Mouse (Mus musculus) heart, embryonic 15.5 days (tissue): ENCODE results near the gene Cntnap2. TPM values are rescaled to one million over a fixed set of nuclear protein-coding genes. Genes with fewer than 3 reads are reported as not detected.

Experiments used
- ATAC-seq: fragments of 200-750 bp; cut with Nextera tagmentation; replicated peaks from 2 replicates; pipeline ENCODE4 v1.8.0; 2017; ENCODE audit warnings: low read depth, moderate TSS enrichment; ENCODE audit not compliant: insufficient number of reproducible peaks, insufficient read depth, low FRiP score
- H3K27ac ChIP-seq: fragments of 300-500 bp; sonication (generic); 2 replicates; pipeline ENCODE4 v1.5.1; 2015; ENCODE audit warnings: mild to moderate bottlenecking, inconsistent platforms
- H3K27me3 ChIP-seq: fragments of 300-500 bp; sonication (generic); 2 replicates; pipeline ENCODE4 v1.6.1; 2015; ENCODE audit warnings: inconsistent platforms
- H3K36me3 ChIP-seq: fragments of 300-500 bp; sonication (generic); 2 replicates; pipeline ENCODE4 v1.6.1; 2015; ENCODE audit warnings: mild to moderate bottlenecking, inconsistent platforms
- H3K4me1 ChIP-seq: fragments of 300-500 bp; sonication (generic); replicated peaks from 2 replicates; pipeline ENCODE4 v1.6.1; 2015; ENCODE audit warnings: inconsistent platforms
- H3K4me2 ChIP-seq: fragments of 300-500 bp; sonication (generic); 2 replicates; pipeline ENCODE4 v1.6.1; 2015; ENCODE audit warnings: inconsistent platforms, mild to moderate bottlenecking, moderate library complexity
- H3K4me3 ChIP-seq: fragments of 300-500 bp; sonication (generic); 2 replicates; pipeline ENCODE4 v1.5.1; 2015; ENCODE audit warnings: mild to moderate bottlenecking, inconsistent platforms
- H3K9ac ChIP-seq: fragments of 300-500 bp; sonication (generic); 2 replicates; pipeline ENCODE4 v1.6.1; 2015; ENCODE audit warnings: mild to moderate bottlenecking, inconsistent platforms
- H3K9me3 ChIP-seq: fragments of 300-500 bp; sonication (generic); replicated peaks from 2 replicates; pipeline ENCODE4 v1.6.1; 2016; ENCODE audit warnings: inconsistent platforms
- WGBS: fragments of 180-500 bp; shearing (Covaris S2); methylation state at CpG from one replicate; pipeline ENCODE4 v1.1.7; 2015; ENCODE audit warnings: mixed read lengths; 5-methylcytosine and 5-hydroxymethylcytosine counted together
- polyA plus RNA-seq: library from polyadenylated mRNA; unstranded; fragments of >200 nt; fragmentation: Nextera tagmentation; extraction: Ambion mirVana; gene quantifications from 2 replicates; pipeline ENCODE4 v1.2.1, GENCODE M21; 2015

Gene Cntnap2
- polyA plus RNA-seq, 1 experiment from 2014 or later: 0.28 TPM

DNA sequence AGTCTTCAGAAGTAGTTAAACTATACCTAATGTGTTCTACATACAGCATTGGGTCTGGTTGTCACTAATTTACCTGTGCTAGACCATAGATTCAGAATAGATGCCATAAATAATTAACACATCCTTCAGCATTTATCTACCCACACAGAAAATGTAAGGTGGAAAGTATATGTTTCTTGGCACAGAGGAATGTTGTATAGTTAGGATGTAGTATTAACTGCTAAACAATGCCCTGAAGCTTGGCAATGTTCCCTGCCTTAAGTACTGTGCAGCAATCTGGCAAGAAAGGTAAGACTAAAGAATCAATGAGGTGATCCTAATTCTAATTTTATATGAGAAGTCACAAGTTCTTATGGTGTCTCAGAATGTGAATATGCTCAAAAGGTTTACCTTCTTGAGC, 529.9 kb downstream of the Cntnap2 start:
- no peak overlapping the region for H3K4me3 ChIP-seq
- no peaks in the 10 kb centered on the region for H3K36me3 ChIP-seq
- no peak overlapping the region for H3K9ac ChIP-seq
- no peak overlapping the region for H3K4me2 ChIP-seq
- ATAC-seq: no peak
- H3K4me1 ChIP-seq: no peaks in the 10 kb centered on the region
- H3K27me3 ChIP-seq: no peaks in the 10 kb centered on the region
- no peaks in the 10 kb centered on the region for H3K9me3 ChIP-seq
- H3K27ac ChIP-seq: no peak overlapping the region

DNA sequence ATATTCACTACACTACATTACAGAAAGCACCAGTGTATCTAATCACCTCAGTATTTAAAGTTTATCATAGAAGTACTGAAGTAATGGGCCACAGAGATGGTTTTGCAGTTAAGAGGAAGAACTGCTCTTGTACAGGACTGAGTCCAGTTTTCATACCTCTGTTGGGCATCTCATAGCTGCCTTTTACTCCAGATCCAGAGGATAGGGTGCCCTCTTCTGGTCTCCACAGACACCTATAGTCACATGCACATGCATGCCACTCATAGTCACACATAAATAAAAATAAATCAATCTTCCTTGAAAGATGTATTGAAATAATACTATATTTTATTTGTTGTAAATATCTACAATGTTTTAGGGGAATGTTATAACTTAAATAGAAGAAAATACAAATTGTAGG, 587.9 kb downstream of the Cntnap2 start:
- Histone ChIP-seq H3K27me3 (no peaks in the 10 kb centered on the region), H3K4me2 (no peak overlapping the region), H3K9me3 (no peaks in the 10 kb centered on the region), H3K9ac (no peak overlapping the region), H3K4me3 (no peak overlapping the region), H3K36me3 (no peaks in the 10 kb centered on the region), H3K4me1 (no peaks in the 10 kb centered on the region), H3K27ac (no peak overlapping the region)
- ATAC-seq: no peak

DNA sequence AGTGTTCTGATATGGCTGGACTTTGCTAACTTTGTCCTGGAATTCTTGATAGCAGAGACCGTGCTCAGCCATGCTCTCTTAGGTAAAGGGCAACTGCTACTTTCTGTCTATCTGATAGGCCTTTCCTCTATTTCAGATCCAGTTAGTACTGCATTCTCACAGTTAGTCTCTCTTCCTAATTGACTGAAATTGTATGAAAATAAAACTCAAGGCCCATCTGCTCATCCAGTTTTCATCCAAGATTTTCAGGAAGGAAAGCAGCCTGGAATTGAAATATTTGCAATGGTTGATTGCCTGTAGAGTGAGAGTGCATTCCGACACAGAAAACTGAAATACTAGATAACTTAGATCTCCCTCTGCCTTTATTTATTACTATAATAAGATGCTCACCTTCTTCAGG, 589.3 kb downstream of the Cntnap2 start:
- no peak overlapping the region for H3K4me2 ChIP-seq
- no peaks in the 10 kb centered on the region for H3K9me3 ChIP-seq
- H3K9ac ChIP-seq: no peak overlapping the region
- H3K4me3 ChIP-seq: no peak overlapping the region
- H3K27me3 ChIP-seq: no peaks in the 10 kb centered on the region
- WGBS: 76% methylated on average over 2 of the region's 2 CpGs
- ATAC-seq: no peak
- no peak overlapping the region for H3K27ac ChIP-seq
- no peaks in the 10 kb centered on the region for H3K4me1 ChIP-seq
- H3K36me3 ChIP-seq: no peaks in the 10 kb centered on the region

DNA sequence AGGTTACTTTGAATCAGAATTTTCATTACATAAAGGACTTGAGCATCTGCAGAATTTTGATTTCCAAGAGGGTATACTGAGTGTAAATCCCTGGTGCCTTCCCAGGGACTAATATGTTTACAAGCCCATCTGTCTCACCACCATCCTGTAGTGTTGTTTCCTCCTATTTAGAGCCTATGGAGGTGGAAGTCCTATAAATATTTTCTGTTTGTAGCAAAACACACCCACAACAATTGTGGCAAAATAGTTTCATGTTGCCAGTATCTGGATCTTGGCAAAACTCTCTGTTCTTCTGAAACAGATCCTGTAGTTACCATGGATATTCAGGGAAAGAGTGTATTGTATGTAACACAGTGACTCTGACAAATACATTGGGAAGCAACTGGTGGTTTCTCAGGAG, 641.1 kb downstream of the Cntnap2 start:
- H3K27me3 ChIP-seq: no peaks in the 10 kb centered on the region
- H3K9me3 ChIP-seq: no peaks in the 10 kb centered on the region
- no peaks in the 10 kb centered on the region for H3K4me1 ChIP-seq
- H3K27ac ChIP-seq: no peak overlapping the region
- H3K4me2 ChIP-seq: no peak overlapping the region
- ATAC-seq: no peak
- H3K9ac ChIP-seq: no peak overlapping the region
- H3K36me3 ChIP-seq: no peaks in the 10 kb centered on the region
- H3K4me3 ChIP-seq: no peak overlapping the region

DNA sequence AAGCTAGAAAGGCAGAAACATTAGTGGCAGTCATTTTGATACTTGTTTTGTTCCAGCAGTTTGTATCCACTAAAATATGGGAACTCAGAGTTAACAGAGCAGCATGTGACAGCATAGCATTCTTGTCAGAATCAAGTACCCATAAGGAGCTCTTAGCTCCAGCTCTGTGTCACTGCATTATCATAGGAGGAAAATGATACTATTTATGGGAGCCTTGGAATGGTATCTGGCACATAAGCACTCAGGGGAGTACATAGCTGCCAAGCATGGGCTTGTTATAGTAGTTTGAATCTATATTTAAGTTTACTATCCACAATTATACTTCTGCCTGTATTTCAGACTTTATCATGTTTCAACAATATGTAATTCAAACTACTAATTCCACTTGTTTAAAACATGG, 732.5 kb downstream of the Cntnap2 start:
- no peaks in the 10 kb centered on the region for H3K4me1 ChIP-seq
- H3K27me3 ChIP-seq: no peaks in the 10 kb centered on the region
- H3K4me3 ChIP-seq: no peak overlapping the region
- H3K9ac ChIP-seq: no peak overlapping the region
- H3K36me3 ChIP-seq: no peaks in the 10 kb centered on the region
- no peaks in the 10 kb centered on the region for H3K9me3 ChIP-seq
- ATAC-seq: peak; percentile 89
- H3K4me2 ChIP-seq: no peak overlapping the region
- peak overlapping the region; percentile 75 for H3K27ac ChIP-seq

DNA sequence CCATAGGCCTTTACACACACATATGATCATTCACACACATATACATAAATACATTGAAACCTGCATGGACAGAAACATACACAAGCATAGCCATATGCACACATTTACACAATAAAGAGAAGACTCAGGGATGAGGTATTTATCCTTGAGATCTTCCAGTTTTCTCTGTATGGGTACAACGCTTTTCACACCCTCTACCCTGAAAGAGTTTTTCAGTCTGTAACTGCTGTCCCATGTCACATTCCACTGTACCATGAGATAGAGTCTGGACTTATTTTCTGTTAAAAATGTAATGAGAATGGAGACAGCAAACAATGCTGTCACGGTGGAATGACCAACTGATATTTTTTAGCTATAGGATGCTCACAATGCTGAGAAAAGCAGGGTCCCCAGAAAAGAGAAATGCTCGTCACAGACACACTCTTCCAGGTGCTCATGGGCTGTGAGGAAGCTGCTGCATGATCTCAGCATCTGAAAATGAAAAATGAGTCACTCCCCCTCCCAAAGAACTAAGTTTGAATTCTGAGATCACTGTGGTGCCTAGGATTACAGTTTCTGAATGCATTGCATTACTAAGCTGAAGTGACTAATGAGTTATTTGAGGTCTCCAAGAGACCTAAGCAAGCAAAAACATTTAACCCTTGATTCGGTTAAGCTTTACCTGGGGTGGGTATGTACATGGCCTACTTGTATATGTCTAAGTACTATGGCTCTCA, 782.6 kb downstream of the Cntnap2 start:
- no peaks in the 10 kb centered on the region for H3K4me1 ChIP-seq
- no peak overlapping the region for H3K4me3 ChIP-seq
- H3K9ac ChIP-seq: no peak overlapping the region
- no peaks in the 10 kb centered on the region for H3K36me3 ChIP-seq
- ATAC-seq: no peak
- H3K4me2 ChIP-seq: no peak overlapping the region
- WGBS: 76% methylated on average over 4 of the region's 4 CpGs
- H3K27ac ChIP-seq: no peak overlapping the region
- no peaks in the 10 kb centered on the region for H3K27me3 ChIP-seq
- H3K9me3 ChIP-seq: no peaks in the 10 kb centered on the region

DNA sequence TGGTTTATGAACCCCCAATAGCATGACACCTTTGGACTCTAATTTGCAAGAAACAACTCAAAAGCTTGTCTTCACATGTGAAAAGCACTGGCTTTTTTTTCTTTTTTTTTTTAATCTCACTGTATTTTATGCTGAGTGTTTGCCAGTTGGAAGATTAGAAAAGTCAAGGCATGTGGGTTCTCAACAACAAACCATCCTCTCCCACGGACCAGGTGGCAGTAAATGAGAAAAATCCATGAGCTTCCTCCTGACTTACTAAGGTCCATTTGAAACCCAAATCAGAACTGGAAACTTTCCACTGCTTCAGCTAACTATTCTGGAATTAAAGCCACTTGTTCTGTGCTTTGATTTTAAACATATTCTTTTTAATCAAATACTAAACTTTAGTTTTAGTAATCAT, 784.6 kb downstream of the Cntnap2 start:
- WGBS: 60% methylated on average over 1 of the region's 1 CpGs
- no peak overlapping the region for H3K27ac ChIP-seq
- H3K9me3 ChIP-seq: no peaks in the 10 kb centered on the region
- no peak overlapping the region for H3K9ac ChIP-seq
- no peak overlapping the region for H3K4me3 ChIP-seq
- H3K27me3 ChIP-seq: no peaks in the 10 kb centered on the region
- no peak for ATAC-seq
- H3K36me3 ChIP-seq: no peaks in the 10 kb centered on the region
- no peak overlapping the region for H3K4me2 ChIP-seq
- no peaks in the 10 kb centered on the region for H3K4me1 ChIP-seq

DNA sequence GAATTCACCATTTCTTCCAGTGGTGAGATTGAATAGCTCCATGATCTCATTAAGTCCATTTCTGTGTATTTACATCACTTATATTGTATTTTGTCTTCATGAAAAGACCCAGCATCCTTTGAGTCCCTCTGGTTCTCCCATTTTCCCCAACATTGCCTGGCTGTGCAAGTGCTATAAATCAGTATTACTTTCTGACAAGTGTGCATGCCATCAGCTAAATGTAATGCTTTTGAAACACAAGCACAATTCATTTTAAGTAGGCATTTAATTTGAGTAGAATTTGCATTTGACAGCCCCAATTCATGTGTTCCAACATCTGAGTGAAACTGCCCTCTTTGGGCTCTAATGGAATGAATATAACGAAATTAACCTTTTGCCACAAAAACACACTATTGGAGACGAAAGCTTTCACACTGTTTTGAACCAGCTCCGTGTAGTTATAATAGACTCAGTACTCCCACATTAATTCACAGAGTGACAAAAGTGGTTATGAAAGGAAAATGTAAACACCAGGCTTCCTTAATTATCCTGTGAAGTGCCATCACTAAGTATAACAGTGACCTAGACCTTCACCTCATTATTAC, 812.3 kb downstream of the Cntnap2 start:
- Histone ChIP-seq H3K9ac (no peak overlapping the region), H3K36me3 (no peaks in the 10 kb centered on the region), H3K4me2 (no peak overlapping the region), H3K9me3 (no peaks in the 10 kb centered on the region), H3K4me1 (no peaks in the 10 kb centered on the region), H3K27me3 (no peaks in the 10 kb centered on the region), H3K27ac (no peak overlapping the region), H3K4me3 (no peak overlapping the region)
- no peak for ATAC-seq
- 66% methylated on average over 3 of the region's 3 CpGs for WGBS

DNA sequence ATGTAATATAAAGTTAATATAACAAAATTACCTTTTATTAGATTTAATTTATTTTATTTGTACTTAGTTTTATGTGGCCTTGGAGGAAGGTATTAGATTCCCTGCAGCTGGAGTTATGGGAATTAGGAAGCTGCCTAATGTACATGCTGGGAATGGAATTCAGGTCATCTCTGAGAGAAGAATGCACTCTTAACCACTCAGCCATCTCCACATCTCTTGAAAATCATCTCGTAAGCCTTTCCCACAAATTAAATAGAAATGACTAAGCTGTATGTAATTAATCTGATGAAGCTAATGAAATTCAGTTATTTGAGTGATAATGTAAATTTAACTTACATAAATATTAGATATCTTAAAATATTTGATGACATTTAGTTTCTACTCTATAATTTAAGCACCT, 826.3 kb downstream of the Cntnap2 start:
- H3K4me3 ChIP-seq: no peak overlapping the region
- 67% methylated on average over 1 of the region's 1 CpGs for WGBS
- no peak for ATAC-seq
- no peak overlapping the region for H3K9ac ChIP-seq
- H3K27ac ChIP-seq: no peak overlapping the region
- no peaks in the 10 kb centered on the region for H3K4me1 ChIP-seq
- no peaks in the 10 kb centered on the region for H3K36me3 ChIP-seq
- H3K4me2 ChIP-seq: no peak overlapping the region
- H3K9me3 ChIP-seq: no peaks in the 10 kb centered on the region
- no peaks in the 10 kb centered on the region for H3K27me3 ChIP-seq

DNA sequence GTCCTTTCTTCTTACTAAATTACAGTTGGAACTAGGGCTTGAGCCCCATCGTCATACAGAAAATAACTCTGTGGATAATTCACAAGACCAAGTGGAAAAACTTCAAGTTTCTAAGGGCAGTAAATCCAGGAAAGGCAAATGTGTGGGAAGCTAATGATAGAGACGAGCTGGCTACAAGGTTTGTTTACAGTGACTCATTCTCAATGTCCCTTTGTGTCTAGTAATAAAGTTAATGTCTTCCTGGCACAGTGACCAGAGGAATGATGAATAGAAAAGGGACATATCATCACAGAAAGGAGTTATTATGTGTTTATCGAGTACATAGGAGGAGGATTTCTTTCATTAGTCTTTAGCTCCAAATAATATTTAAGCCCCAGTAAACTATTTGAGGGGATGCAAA, 828.7 kb downstream of the Cntnap2 start:
- no peak overlapping the region for H3K27ac ChIP-seq
- H3K9ac ChIP-seq: no peak overlapping the region
- no peaks in the 10 kb centered on the region for H3K36me3 ChIP-seq
- 53% methylated on average over 3 of the region's 3 CpGs for WGBS
- no peaks in the 10 kb centered on the region for H3K9me3 ChIP-seq
- no peaks in the 10 kb centered on the region for H3K4me1 ChIP-seq
- no peaks in the 10 kb centered on the region for H3K27me3 ChIP-seq
- no peak overlapping the region for H3K4me2 ChIP-seq
- H3K4me3 ChIP-seq: no peak overlapping the region
- ATAC-seq: no peak

DNA sequence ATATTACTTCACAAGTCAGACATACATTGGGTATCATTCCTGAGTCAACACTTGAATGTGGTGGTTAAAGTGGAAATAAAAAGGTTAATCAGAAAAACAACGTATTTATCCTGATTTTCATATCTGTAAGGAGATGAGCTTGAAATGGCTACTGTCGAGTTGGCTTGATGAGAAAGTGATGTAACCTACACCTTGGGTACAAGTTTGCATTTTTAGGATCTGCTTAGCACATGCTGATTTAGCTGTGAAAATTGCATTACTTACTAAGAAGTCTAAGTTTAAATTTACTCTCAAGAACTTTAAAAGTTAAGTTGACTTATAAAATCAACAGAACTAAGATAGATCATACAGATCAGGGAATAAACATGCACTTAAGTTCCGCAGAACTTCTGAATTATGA, 879.1 kb downstream of the Cntnap2 start:
- no peaks in the 10 kb centered on the region for H3K36me3 ChIP-seq
- H3K4me1 ChIP-seq: no peaks in the 10 kb centered on the region
- 74% methylated on average over 3 of the region's 3 CpGs for WGBS
- H3K9ac ChIP-seq: no peak overlapping the region
- no peak overlapping the region for H3K4me3 ChIP-seq
- H3K27me3 ChIP-seq: no peaks in the 10 kb centered on the region
- no peak overlapping the region for H3K27ac ChIP-seq
- no peak for ATAC-seq
- no peak overlapping the region for H3K4me2 ChIP-seq
- no peaks in the 10 kb centered on the region for H3K9me3 ChIP-seq

DNA sequence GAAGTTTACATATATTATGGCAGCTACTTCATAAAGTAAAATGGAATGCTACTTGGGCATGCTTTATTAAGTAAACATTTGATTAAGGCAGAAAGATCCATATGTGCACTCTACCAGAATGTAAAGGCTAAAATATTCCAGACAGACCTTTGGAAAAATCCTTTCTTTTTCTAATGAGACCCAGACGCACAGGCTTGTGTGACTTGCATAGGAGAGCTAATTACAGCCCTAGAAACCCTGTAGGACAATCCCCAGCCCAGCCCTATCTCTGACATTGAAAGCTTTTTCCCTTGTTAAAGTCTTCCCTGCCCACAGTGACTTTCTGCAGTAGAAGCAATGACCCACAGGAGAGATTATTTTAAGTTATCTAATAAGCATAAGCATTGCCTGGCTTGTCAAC, 879.6 kb downstream of the Cntnap2 start:
- Histone ChIP-seq H3K27me3 (no peaks in the 10 kb centered on the region), H3K27ac (no peak overlapping the region), H3K36me3 (no peaks in the 10 kb centered on the region), H3K4me2 (no peak overlapping the region), H3K9me3 (no peaks in the 10 kb centered on the region), H3K4me1 (no peaks in the 10 kb centered on the region), H3K4me3 (no peak overlapping the region), H3K9ac (no peak overlapping the region)
- ATAC-seq: no peak
- WGBS: 54% methylated on average over 1 of the region's 1 CpGs
